Mouse (Mus musculus) embryonic facial prominence, embryonic 14.5 days (tissue): ENCODE results near the gene Rasip1. TPM values are rescaled to one million over a fixed set of nuclear protein-coding genes. Genes with fewer than 3 reads are reported as not detected.

ENCODE experiments used
- ATAC-seq: fragments of 200-750 bp; cut with Nextera tagmentation; 2 replicates; pipeline ENCODE4 v1.8.0; 2017; ENCODE audit warnings: low read depth, moderate number of reproducible peaks, moderate TSS enrichment
- DNase-seq: peaks from one replicate; pipeline ENCODE4 v3.0.0-alpha.2; 2015; ENCODE audit warnings: low spot score
- H3K27ac ChIP-seq: fragments of 300-500 bp; sonication (generic); replicated peaks from 2 replicates; pipeline ENCODE4 v1.5.1; 2014; ENCODE audit warnings: low read depth, mild to moderate bottlenecking, low read length, moderate library complexity
- H3K27me3 ChIP-seq: fragments of 300-500 bp; sonication (generic); replicated peaks from 2 replicates; pipeline ENCODE4 v1.6.1; 2014; ENCODE audit warnings: low read length; ENCODE audit not compliant: control insufficient read depth, insufficient read depth
- H3K36me3 ChIP-seq: fragments of 300-500 bp; sonication (generic); 2 replicates; pipeline ENCODE4 v1.6.1; 2014; ENCODE audit warnings: low read length, mixed read lengths; ENCODE audit not compliant: control insufficient read depth, insufficient read depth
- H3K4me1 ChIP-seq: fragments of 300-500 bp; sonication (generic); 2 replicates; pipeline ENCODE4 v1.6.1; 2014; ENCODE audit warnings: antibody characterized with exemption, low read length; ENCODE audit not compliant: control insufficient read depth, insufficient read depth
- H3K4me2 ChIP-seq: fragments of 300-500 bp; sonication (generic); 2 replicates; pipeline ENCODE4 v1.6.1; 2014; ENCODE audit warnings: low read depth, mild to moderate bottlenecking, low read length, moderate library complexity, mixed read lengths
- H3K4me3 ChIP-seq: fragments of 300-500 bp; sonication (generic); 2 replicates; pipeline ENCODE4 v1.5.1; 2014; ENCODE audit warnings: low read depth, mild to moderate bottlenecking, low read length
- H3K9ac ChIP-seq: fragments of 300-500 bp; sonication (generic); 2 replicates; pipeline ENCODE4 v1.6.1; 2014; ENCODE audit warnings: low read depth, mild to moderate bottlenecking, low read length, moderate library complexity, mixed read lengths
- H3K9me3 ChIP-seq: fragments of 300-500 bp; sonication (generic); 2 replicates; pipeline ENCODE4 v1.6.1; 2016; ENCODE audit warnings: low read length; ENCODE audit not compliant: control insufficient read depth
- WGBS: fragments of 180-500 bp; shearing (Covaris S2); extraction: QIAGEN DNeasy Blood & Tissue Kit; methylation state at CpG from one replicate; pipeline ENCODE4 v1.1.7; 2014; 5-methylcytosine and 5-hydroxymethylcytosine counted together
- polyA plus RNA-seq: library from polyadenylated mRNA; unstranded; fragments of >200 nt; fragmentation: Nextera tagmentation; extraction: Ambion mirVana; gene quantifications from 2 replicates; pipeline ENCODE4 v1.2.1, GENCODE M21; 2014

The Rasip1 gene
- polyA plus RNA-seq, 1 experiment from 2014 or later: 11.1 TPM

GRCm38 (mm10) chr7:45617042-45617695 lies 10.1 kb upstream of the Rasip1 start, which contains the start of gene Fut1:
Gene Fut1, plus strand, starts transcription at chr7:45617289.
- Histone ChIP-seq H3K27ac (peak within 1 kb of the TSS; percentile 75), H3K4me1 (peaks cover 19% of the 10 kb centered on the region), H3K9me3 (no peaks in the 10 kb centered on the region), H3K4me3 (peak within 1 kb of the TSS; percentile 28), H3K27me3 (peaks cover 20% of the 10 kb centered on the region), H3K36me3 (no peaks in the 10 kb centered on the region), H3K4me2 (peak within 1 kb of the TSS; percentile 53), H3K9ac (peak within 1 kb of the TSS; percentile 51)
- DNase-seq (peak; percentile 92), ATAC-seq (peak; percentile 85)
- whole genome bisulfite sequencing: 4% methylated on average over 23 of the region's 31 CpGs

- no peak overlapping the region for H3K4me3 ChIP-seq
- H3K4me1 ChIP-seq: peaks cover 19% of the 10 kb centered on the region
Measured at GRCm38 (mm10) chr7:45618316-45618715, 9.0 kb upstream of the Rasip1 start.

GRCm38 (mm10) chr7:45619592-45619991 lies 7.7 kb upstream of the Rasip1 start:
- 90% methylated on average over 5 of the region's 5 CpGs for WGBS
- Histone ChIP-seq H3K27ac (no peak overlapping the region), H3K4me1 (peaks cover 19% of the 10 kb centered on the region), H3K27me3 (peaks cover 20% of the 10 kb centered on the region), H3K4me2 (no peak overlapping the region), H3K4me3 (no peak overlapping the region), H3K9ac (no peak overlapping the region), H3K9me3 (no peaks in the 10 kb centered on the region), H3K36me3 (no peaks in the 10 kb centered on the region)
- DNase-seq (no peak), ATAC-seq (no peak)

More at GRCm38 (mm10) chr7:45618316-45618715, 9.0 kb upstream of the Rasip1 start:
- ATAC-seq (no peak), DNase-seq (no peak)
- 80% methylated on average over 5 of the region's 5 CpGs for WGBS
- Histone ChIP-seq H3K36me3 (no peaks in the 10 kb centered on the region), H3K9me3 (no peaks in the 10 kb centered on the region), H3K4me2 (no peak overlapping the region), H3K27ac (no peak overlapping the region), H3K9ac (no peak overlapping the region), H3K27me3 (peaks cover 20% of the 10 kb centered on the region)

GRCm38 (mm10) chr7:45621443-45621842 lies 5.8 kb upstream of the Rasip1 start, which contains the start of gene Izumo1:
Gene Izumo1, plus strand, starts transcription at chr7:45621811.
- DNase-seq: no peak
- H3K27me3 ChIP-seq: peaks cover 16% of the 10 kb centered on the region
- 30% methylated on average over 9 of the region's 9 CpGs for WGBS
- H3K4me1 ChIP-seq: peaks cover 5% of the 10 kb centered on the region; the same call in 1 of the 2 replicates
- H3K36me3 ChIP-seq: no peaks in the 10 kb centered on the region
- no peak within 1 kb of the TSS for H3K4me3 ChIP-seq
- H3K27ac ChIP-seq: no peak within 1 kb of the TSS
- no peaks in the 10 kb centered on the region for H3K9me3 ChIP-seq
- no peak within 1 kb of the TSS for H3K9ac ChIP-seq
- H3K4me2 ChIP-seq: no peak within 1 kb of the TSS
- no peak for ATAC-seq

GRCm38 (mm10) chr7:45623507-45623906 lies 3.8 kb upstream of the Rasip1 start:
- no peaks in the 10 kb centered on the region; the same call in 1 of the 2 replicates for H3K4me1 ChIP-seq
- no peak for ATAC-seq

GRCm38 (mm10) chr7:45624718-45625117 lies 2.6 kb upstream of the Rasip1 start:
- WGBS: 85% methylated on average over 3 of the region's 3 CpGs

More at GRCm38 (mm10) chr7:45623507-45623906, 3.8 kb upstream of the Rasip1 start:
- no peak overlapping the region for H3K27ac ChIP-seq
- no peaks in the 10 kb centered on the region for H3K36me3 ChIP-seq
- no peak overlapping the region for H3K9ac ChIP-seq
- no peak overlapping the region for H3K4me3 ChIP-seq
- H3K27me3 ChIP-seq: peaks cover 13% of the 10 kb centered on the region; the same call in 1 of the 2 replicates
- no peak for DNase-seq
- H3K4me2 ChIP-seq: no peak overlapping the region
- H3K9me3 ChIP-seq: no peaks in the 10 kb centered on the region
- WGBS: 92% methylated on average over 11 of the region's 11 CpGs

GRCm38 (mm10) chr7:45625481-45625880 lies 1.8 kb upstream of the Rasip1 start:
- no peaks in the 10 kb centered on the region for H3K9me3 ChIP-seq

More at GRCm38 (mm10) chr7:45624718-45625117, 2.6 kb upstream of the Rasip1 start:
- Histone ChIP-seq H3K4me2 (no peak overlapping the region), H3K27ac (no peak overlapping the region), H3K9me3 (no peaks in the 10 kb centered on the region), H3K9ac (no peak overlapping the region), H3K36me3 (no peaks in the 10 kb centered on the region), H3K27me3 (peaks cover 9% of the 10 kb centered on the region; the same call in 1 of the 2 replicates), H3K4me3 (no peak overlapping the region), H3K4me1 (no peaks in the 10 kb centered on the region; the same call in 1 of the 2 replicates)
- ATAC-seq (no peak), DNase-seq (no peak)

GRCm38 (mm10) chr7:45626571-45627076 lies 664 bp upstream of the Rasip1 start:
- H3K27ac ChIP-seq: no peak overlapping the region; the same call in 1 of the 2 replicates
- WGBS: 89% methylated on average over 7 of the region's 7 CpGs
- no peaks in the 10 kb centered on the region for H3K36me3 ChIP-seq
- H3K4me3 ChIP-seq: no peak overlapping the region
- no peak overlapping the region for H3K4me2 ChIP-seq
- 0 out of 2 replicates have a peak overlapping the region, but pooled peaks have one; percentile 87 for H3K9ac ChIP-seq
- DNase-seq (no peak), ATAC-seq (no peak)
- peaks cover 9% of the 10 kb centered on the region; the same call in 1 of the 2 replicates for H3K27me3 ChIP-seq
- H3K9me3 ChIP-seq: no peaks in the 10 kb centered on the region
- no peaks in the 10 kb centered on the region; the same call in 1 of the 2 replicates for H3K4me1 ChIP-seq

More at GRCm38 (mm10) chr7:45625481-45625880, 1.8 kb upstream of the Rasip1 start:
- ATAC-seq: no peak
- no peak for DNase-seq
- Histone ChIP-seq H3K4me2 (no peak overlapping the region), H3K9ac (no peak overlapping the region), H3K27ac (no peak overlapping the region), H3K27me3 (peaks cover 9% of the 10 kb centered on the region; the same call in 1 of the 2 replicates), H3K36me3 (no peaks in the 10 kb centered on the region), H3K4me3 (no peak overlapping the region), H3K4me1 (no peaks in the 10 kb centered on the region; the same call in 1 of the 2 replicates)
- WGBS: 85% methylated on average over 8 of the region's 8 CpGs
